Mouse (Mus musculus) spleen, postnatal 4 days (tissue): ENCODE measurements at regions not wholly inside any gene's neighbourhood (a gene's known extent, or its start where the extent isn't known, plus 50 kb on each side); places are given as distances from the start of the nearest gene placed in this dataset.

Experiments used
- DNase-seq, 2 experiments: peaks; one replicate each; pipeline ENCODE4 v3.0.0; 2022; ENCODE audit warnings: low spot score in 2 of 2

GRCm38 (mm10) chr9:32906233-32906872, 270.3 kb downstream of the Ets1 start:
- DNase-seq = no peak

- peak; percentile 12 to 46 for DNase-seq
Measured at GRCm38 (mm10) chr9:32910641-32911040, 274.6 kb downstream of the Ets1 start.

- no peak for DNase-seq
Measured at GRCm38 (mm10) chr9:32915633-32916032, 279.6 kb downstream of the Ets1 start.

- DNase-seq = no peak
Measured at GRCm38 (mm10) chr9:32916731-32917130, 280.7 kb downstream of the Ets1 start.

GRCm38 (mm10) chr9:32923925-32924324, 287.9 kb downstream of the Ets1 start:
- DNase-seq = no peak

- no peak for DNase-seq
Measured at GRCm38 (mm10) chr9:32924333-32924886, 288.4 kb downstream of the Ets1 start.

GRCm38 (mm10) chr9:32925036-32925435, 289.0 kb downstream of the Ets1 start:
- no peak for DNase-seq

GRCm38 (mm10) chr9:32925720-32926595, 289.9 kb downstream of the Ets1 start:
- no peak for DNase-seq

GRCm38 (mm10) chr9:32927656-32928055, 291.6 kb downstream of the Ets1 start:
- no peak for DNase-seq

- no peak for DNase-seq
Measured at GRCm38 (mm10) chr9:32928289-32929000, 292.4 kb downstream of the Ets1 start.

- DNase-seq = no peak
Measured at GRCm38 (mm10) chr9:32929331-32929730, 293.3 kb downstream of the Ets1 start.

- no peak for DNase-seq
Measured at GRCm38 (mm10) chr9:32929826-32930225, 293.8 kb downstream of the Ets1 start.

- DNase-seq = no peak
Measured at GRCm38 (mm10) chr9:32931266-32932005, 295.4 kb downstream of the Ets1 start.

- DNase-seq = peak in 1 of 2 experiments; percentile 9
Measured at GRCm38 (mm10) chr9:32933237-32934071, 297.4 kb downstream of the Ets1 start.

- DNase-seq = peak in 1 of 2 experiments; percentile 3
Measured at GRCm38 (mm10) chr9:32934436-32934835, 298.4 kb downstream of the Ets1 start.

GRCm38 (mm10) chr9:32936462-32936861, 300.4 kb downstream of the Ets1 start:
- DNase-seq = peak in 1 of 2 experiments; percentile 5

- DNase-seq = peak in 1 of 2 experiments; percentile 1
Measured at GRCm38 (mm10) chr9:32937391-32937790, 301.4 kb downstream of the Ets1 start.

GRCm38 (mm10) chr9:32938857-32939256, 302.8 kb downstream of the Ets1 start:
- no peak for DNase-seq

- DNase-seq = no peak
Measured at GRCm38 (mm10) chr9:32939626-32940025, 303.6 kb downstream of the Ets1 start.

- peak; percentile 59 to 81 for DNase-seq
Measured at GRCm38 (mm10) chr9:32940111-32940813, 304.2 kb downstream of the Ets1 start.
